Mouse (Mus musculus) naive thymus-derived CD4-positive, alpha-beta T cell, adult 2 months (primary cell): Measurements from ENCODE around the gene Nop2.
A peak's percentile ranks its signal among the peaks of the same experiment; 100 is the strongest.

Experiments
- DNase-seq: peaks from one replicate; pipeline ENCODE4 v3.0.0-alpha.2; 2011; ENCODE audit warnings: low read depth

The Nop2 gene

DNA sequence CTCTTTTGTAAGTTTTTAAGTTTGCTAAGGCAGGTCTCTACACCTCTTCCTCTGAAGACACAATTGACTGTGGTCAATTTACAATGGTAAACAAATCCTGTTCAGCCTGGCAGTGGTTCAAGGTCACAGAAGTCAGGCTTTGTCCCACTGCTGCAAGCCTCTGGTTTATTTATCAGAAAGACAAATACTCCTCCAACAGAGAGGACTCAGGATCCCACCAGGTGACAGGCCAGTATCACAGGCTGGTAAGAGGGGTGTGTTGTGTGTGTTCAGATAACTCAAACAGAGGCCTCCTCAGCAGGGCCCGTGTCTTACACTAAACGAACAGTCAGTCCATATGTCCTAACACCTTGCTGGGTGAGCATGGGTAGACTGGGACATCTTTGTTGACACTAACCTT lies 40.8 kb downstream of the Nop2 start:
- no peak for DNase-seq

DNA sequence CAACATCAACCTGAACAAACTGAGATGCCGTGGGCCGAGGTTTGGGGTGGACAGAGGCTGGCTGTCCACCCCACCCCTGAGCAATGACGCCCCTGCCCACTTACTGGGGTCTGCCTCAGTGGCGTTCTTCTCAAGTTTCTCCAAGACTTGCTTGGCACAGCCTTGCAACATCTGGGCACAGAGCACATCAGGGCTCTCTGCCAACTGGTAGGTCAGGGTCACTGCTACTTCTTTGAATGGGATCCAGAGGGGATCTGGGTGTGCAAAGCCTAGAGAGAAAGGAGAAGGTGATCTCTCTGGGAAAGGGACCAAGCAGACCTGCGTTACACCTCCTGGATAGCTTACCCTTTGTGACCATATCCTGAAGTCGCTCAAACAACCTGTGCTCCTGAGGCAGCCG lies 41.5 kb downstream of the Nop2 start:
- DNase-seq, result no peak

DNA sequence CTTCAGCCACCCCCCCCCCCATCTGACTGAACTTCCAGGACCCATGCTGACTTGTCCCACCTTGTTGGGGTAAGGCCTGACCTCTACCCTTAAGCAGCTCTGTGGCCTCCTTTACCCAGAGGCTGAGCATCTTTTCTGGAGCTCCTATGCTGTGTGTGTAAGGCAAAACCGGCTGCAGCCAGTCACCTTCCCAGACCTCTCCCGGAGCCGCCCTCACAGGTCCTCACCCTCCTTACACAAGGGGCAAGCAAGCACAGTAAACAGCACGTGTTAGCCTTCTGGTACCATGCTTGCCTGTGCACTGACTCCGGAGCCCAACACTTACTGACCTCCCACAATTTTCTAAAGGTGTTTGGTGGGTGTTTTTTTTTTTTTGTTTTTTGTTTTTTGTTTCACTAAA lies 43.8 kb downstream of the Nop2 start:
- DNase-seq, result no peak

DNA sequence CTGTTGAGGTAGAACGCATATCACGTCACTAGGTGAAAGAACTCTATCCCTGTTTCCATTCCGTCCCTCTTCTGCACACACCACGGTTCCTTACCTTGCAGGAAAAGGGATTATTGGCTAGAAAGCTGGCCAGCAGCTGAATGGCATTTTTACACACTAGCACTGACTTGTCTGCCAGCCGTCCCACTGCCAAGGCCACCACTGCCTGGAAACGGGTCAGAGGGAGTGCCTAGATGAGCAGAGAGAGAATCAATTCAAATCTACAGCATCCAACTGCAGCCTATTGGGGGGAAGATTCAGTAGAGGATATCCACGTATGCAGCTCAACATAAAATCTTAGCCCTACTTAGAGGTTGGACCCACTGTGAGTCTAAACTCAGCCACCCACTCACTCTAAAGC lies 47.9 kb downstream of the Nop2 start:
- DNase-seq, result no peak

DNA sequence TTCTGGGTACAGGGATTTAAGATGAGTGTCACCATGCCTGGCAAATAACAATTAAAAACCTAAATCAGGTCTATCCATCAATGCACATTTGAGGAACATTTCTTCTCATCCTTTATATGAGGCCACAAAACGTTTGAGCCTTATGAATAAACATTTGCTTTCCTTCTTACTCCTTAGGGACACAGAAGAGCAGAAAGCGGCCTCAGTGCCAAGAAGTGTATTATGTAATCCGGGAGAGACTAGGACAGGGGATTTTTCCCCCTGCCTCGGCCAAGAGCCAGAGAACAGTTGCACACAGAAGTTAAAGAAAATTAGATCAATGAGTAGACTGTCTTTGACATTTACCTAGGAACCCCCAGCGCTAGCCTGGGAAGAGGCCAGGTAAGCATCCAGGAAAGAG lies 50.4 kb downstream of the Nop2 start:
- no peak for DNase-seq

DNA sequence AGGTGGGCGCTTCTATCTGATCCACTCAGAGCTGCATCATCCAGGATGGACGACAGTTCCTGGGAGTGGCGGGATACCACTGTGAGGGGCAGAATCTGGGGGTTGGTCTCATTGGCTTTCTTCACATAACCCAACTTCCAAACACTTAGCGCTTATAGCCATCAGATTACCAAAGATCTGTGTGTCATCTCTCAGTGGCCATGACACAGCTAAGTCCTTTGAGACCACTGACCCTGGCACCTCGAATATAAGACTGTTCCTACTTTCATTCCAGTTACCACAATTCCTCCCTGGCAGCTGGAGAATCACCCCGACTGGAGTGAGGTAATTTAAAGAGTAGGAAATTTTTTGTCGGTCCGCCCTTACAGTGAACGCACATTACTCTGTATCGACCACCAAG lies 54.5 kb downstream of the Nop2 start:
- no peak for DNase-seq

DNA sequence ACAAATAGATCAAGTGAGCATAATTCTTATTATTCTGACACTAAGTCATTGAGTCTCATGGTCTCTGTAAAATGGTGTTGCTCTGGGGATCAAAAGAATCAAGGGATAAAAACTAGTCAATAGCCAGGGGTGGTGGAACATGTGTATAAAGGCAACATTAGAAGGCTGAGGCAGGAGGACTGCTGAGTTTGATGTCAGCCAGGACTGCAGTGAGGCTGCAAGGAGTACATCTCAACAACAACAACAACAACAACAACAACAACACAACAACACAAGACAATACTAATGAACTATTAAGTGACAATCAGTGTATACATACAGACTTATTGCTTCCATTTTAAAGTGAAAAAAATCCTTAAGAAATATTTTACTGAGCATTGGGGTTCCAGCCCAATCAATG lies 59.1 kb downstream of the Nop2 start:
- no peak for DNase-seq

DNA sequence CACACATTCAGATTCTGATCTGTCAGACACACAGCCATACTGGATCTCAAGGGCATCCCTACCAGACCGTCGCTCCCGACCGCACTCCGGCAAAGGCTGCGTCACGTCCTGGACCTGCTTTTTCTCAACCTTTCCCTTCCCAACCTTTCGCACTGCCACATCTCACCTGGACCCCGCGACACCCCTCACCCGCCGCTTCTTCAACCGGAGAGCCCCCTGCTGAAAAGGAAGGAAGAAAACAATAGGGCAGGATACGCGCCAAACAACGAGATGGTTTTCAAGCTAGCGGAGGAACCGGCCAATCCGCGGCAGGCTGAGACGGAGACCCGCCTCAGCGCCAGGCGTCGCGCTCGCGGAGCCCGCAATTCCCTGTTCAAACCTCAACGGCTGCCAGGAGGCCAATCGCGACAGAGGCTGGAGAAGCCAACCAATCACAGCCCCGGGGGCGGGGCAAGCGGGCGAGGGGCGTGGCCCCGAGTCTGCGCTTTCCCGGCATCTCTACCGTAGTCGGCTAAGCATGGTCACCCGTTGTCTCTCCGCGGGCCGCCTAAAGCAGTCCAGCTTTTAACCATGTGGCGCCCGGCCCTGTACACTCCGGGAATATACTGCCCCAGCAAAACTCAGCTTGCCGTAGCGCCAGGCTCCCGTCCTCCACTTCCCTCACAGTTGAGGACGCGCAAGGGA lies 59.8 kb downstream of the Nop2 start, which contains the start of the genes Ncapd2 and Mrpl51:
Gene Ncapd2 (minus strand): TSS at position 370 of the 684 bp plus-strand sequence.
Gene Mrpl51 (plus strand): TSS at position 470 of the 684 bp plus-strand sequence.
- DNase-seq, result peak; percentile 99

DNA sequence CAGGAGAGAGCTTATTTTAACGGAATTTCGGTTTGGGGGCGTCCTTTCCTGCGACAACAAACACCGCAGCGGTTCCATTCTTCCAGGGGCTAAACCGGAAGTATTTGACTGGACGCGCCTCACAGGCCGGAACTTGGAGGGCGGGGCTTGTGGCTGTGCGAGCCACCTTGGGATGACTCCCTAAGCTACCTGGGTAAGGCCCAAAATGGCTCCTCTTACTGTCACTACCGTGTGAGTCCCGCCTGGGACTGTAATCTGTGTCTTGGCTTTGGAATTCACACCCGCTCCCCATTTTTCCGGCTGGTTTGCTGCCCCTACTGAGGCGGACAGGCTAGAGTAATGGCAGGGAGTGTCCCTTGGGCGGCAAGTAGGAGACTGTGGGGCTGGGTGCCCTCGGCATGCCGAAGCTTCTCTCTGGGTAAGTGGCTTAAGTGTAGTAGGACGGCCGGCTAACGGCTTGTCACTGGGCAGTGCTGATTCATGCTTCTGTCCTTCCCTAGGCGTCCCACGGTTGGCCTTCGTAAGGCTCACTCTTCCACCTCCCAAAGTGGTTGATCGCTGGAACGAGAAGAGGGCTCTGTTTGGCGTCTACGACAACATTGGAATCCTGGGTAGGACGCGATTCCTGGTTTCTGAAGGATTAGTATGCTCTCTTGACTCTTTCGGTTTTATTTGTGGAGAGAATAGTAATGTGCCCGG lies 60.5 kb downstream of the Nop2 start:
- DNase-seq, result peak; percentile 89

DNA sequence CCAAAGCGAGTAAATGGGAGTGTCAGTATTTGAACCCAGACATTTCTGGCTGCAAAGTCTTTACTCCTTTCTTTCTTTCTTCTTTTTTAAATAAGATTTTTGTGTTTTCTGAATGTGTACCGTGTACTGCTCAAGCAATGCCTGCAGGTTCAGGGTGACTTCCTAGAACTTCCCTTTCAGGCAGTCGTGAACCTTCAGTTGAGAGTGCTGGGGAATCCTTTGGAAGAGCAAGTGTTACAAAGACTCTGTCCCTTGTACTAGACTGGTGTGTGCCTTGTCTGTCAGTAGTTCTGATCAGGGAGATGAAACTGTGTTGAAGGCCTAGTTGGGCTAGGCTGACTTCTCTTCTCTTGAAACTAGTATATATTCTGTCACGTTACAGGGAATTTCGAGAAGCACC lies 61.1 kb downstream of the Nop2 start:
- no peak for DNase-seq

DNA sequence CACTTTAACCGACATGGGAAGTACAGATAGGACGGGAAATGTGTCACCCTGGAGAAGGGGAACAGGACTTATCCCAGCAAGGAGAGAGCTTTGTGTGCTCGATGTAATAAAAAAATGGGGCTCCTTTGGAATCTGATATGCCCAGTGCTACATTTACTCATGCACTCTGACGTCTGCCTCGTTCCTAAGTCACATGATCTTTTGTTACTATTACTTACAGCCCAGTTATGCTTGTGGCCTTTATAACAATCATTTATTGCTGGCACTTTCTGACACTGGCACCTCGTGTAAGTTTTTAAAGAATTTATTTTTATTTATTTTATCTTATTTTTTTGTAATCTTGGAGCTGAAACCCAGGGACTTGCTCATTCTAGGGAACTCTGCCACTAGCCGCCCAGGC lies 61.7 kb downstream of the Nop2 start:
- DNase-seq, result no peak
